Mouse (Mus musculus) thymus, postnatal 4 days (tissue): ENCODE results near the gene Scn3a.

Experiments
- DNase-seq: peaks from one replicate; pipeline ENCODE4 v3.0.0; 2021

The Scn3a gene

GRCm38 (mm10) chr2:65566793-65567787, at the start of gene Scn3a:
Scn3a (minus strand) TSS chr2:65567627.
- DNase-seq, result peak; percentile 50

DNA sequence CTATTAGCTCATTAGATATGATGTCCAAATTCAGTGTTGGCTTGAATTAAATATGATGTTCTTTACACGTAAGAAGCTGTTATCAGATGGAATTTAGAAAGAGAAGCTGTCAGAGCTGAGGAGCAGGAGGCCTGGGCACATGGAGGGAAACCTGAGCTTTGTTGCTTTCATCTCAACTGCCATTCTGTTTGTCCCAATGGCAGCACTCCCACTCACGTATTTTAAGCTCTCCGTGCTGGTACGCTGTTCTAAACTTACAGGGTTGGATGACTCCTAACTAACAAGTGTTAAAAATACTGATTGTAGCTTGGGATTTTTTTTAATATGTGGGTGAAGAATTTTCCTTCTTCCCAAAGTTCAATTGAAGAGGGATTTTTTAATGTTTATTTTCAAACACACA, 44.5 kb upstream of the Scn3a start:
- DNase-seq, result no peak

DNA sequence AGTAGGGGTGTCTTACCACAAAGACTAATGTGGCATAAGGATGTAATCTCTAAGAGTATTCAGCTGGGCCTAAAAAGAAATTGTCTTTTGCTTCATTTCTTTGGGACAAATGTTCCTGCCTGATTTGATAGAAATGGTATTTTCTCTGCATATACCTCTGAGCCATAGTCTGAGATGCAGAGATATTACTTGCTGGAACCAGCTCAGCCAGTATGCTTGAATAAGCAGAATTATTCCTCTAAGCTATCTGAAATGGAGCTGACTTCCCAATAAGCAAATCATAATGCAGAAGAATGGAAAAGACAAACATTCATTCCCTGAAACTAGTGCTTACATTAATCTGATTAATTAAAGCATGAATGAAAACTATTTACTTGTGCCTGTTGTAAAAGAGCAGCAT, 40.4 kb upstream of the Scn3a start:
- DNase-seq, result no peak

DNA sequence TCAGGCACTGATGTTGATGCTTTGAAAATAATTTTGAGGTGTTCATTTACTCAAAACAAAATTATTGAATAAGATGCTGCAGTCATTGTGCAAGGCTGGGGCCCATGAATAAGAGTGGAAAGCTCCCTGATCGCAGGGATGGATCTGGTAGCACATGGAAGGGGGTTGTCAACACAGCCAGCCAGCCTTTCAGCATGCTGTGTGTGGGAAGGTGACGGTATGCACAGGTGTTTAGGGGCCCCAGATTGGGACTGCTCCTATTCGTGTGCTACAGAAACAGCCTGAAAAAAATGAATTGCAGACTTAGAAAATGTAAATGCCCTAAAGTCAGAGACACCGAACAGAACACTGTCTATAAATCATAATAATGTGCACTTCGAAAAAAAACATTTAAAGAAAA, 20.3 kb upstream of the Scn3a start:
- no peak for DNase-seq

DNA sequence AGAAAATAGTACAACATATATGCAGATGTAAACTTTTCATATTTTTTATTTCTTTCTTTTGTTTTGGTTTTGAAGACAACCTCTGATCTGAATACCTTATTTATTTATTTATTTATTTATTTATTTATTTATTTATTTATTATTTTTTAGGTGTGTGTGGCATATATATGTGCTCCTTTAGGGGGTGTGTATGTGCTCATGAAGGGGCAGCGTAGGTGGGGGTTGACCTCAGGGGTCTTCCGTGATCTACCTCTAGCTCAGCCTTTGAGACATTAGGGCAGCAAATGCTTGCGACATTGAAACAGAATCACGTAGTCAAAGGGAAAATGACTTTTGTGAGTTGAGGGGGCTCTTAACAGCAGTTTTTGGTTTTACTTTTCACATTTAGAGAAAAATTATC, 498 bp upstream of the Scn3a start:
- no peak for DNase-seq

GRCm38 (mm10) chr2:65563898-65564297, 3.5 kb downstream of the Scn3a start:
- no peak for DNase-seq

GRCm38 (mm10) chr2:65557719-65558118, 9.7 kb downstream of the Scn3a start:
- no peak for DNase-seq

GRCm38 (mm10) chr2:65554662-65555061, 12.8 kb downstream of the Scn3a start:
- no peak for DNase-seq

DNA sequence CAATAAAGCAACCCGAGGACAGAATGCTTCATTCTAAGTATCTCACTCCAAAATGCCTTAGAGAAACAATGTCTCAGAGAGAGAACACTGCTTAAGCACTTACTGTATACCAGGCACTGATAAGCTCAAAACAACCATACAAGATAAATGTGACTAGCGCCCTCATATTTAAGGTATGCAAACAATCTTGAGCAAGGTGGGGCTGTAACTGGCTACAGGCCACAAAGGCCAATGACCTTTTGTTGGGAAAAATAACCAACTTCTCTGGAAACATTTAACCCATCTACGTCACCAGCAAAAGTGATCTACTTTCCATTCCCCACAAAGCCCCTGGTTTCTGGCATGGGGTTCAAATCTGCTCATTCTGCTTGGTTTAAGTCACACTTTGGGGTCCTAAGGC, 14.0 kb downstream of the Scn3a start:
- no peak for DNase-seq

GRCm38 (mm10) chr2:65552727-65553126, 14.7 kb downstream of the Scn3a start:
- DNase-seq, result no peak

GRCm38 (mm10) chr2:65552222-65552621, 15.2 kb downstream of the Scn3a start:
- DNase-seq, result no peak

GRCm38 (mm10) chr2:65551736-65552135, 15.7 kb downstream of the Scn3a start:
- peak; percentile 70 for DNase-seq

GRCm38 (mm10) chr2:65550564-65550963, 16.9 kb downstream of the Scn3a start:
- no peak for DNase-seq

GRCm38 (mm10) chr2:65548665-65549064, 18.8 kb downstream of the Scn3a start:
- DNase-seq, result no peak

GRCm38 (mm10) chr2:65547341-65547740, 20.1 kb downstream of the Scn3a start:
- no peak for DNase-seq

DNA sequence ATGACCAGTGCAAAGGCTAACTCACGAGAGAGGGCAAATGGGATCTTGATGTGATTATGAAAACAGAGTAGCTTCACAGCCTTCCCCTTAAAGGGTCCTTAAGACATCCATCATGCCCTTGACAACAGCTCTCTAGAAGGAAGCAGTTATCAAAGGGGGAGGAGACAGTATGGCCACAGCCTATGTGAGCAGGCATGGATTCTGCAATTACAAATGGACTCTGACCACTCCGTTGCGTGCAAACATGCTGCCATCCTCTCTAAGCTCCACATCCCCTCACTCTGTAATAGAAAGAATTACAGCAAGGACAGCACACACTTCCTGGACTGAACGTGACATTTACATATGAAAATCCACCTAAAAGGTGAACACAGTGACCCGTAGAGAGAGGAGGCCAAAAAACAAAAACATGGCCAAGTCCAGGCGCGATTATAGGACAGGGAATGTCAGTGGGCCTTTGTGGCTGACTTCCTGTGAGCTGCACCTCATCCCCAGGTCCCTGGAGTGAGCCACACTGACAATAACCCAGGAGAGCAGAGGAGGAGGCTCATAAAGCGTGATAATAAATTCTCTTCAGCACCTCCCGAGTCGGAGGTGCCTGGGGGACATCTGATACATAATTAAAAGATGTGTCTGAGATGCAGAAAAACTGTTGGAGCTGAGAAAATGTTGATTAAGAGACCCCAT, 24.4 kb downstream of the Scn3a start:
- no peak for DNase-seq

DNA sequence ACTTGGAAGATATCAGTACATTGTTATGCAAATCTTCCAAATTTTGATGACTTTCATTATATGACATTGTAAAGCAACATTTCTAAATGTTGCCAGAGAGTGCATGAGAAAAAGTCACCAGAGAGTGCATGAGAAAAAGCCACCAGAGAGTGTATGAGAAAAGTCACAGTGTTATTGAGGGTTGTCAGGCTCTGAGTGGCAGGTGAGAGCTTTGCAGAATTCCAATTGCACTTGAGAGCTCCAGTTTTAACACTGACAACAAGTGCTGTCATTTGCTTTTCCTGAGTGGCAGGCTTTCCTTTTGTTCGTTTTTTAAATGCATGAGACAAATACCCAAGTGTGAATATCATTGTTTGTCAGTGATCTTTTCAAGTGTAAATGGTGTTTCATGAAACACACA, 25.6 kb downstream of the Scn3a start:
- DNase-seq, result no peak

DNA sequence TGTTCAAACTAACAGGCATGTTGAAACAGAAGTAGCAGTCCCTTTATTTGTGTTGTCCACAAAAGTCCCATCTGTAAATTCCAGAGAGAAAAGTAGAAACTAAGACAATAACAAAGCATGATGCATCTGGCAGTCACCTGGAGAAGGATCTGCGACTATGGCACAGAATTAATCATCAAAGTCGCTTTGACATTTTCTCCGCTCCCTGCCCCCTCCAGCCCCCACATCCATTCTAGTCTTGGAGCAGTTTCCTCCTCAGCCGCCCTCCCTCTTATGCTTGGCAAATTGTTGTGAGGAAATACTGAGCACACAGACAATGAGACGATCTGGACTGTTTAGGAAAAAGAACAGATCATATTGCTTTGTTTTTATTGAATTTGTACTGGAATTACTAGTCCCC, 29.0 kb downstream of the Scn3a start:
- DNase-seq, result no peak

DNA sequence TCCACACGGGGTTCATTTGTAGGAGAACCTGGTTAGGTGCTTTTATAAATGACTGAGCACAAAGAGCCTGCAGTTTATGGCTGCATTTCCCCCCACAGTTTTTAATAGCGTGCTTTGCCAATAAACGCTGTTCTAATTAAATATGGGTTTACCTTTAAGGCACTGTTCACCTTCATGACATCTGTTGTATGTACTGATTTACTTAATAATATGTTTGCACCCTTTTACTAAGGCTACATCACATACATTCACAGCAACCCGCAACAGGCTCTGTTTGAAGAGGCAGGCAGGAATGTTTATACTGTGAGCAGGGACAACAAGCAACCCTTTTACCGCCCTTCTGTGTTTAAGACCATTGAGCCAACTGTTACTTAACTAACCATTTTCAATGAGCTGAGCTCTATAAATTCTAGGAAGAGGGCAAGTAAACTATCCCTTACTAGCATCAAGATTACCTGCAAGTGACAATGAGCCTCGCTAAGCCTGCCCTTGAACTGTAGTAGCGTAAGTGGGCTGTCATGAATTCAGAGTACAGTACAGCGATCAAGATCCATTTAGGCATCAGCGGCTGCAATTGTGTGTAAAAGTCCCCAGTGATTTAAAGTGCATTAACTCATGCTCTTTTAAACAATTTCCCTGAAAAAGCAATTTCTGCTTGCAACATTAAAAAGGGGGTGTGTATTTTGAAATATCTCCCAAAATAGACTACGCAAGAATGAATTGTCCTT, 35.1 kb downstream of the Scn3a start:
- DNase-seq, result no peak

- no peak for DNase-seq
Observed at GRCm38 (mm10) chr2:65529148-65529547, 38.3 kb downstream of the Scn3a start.

DNA sequence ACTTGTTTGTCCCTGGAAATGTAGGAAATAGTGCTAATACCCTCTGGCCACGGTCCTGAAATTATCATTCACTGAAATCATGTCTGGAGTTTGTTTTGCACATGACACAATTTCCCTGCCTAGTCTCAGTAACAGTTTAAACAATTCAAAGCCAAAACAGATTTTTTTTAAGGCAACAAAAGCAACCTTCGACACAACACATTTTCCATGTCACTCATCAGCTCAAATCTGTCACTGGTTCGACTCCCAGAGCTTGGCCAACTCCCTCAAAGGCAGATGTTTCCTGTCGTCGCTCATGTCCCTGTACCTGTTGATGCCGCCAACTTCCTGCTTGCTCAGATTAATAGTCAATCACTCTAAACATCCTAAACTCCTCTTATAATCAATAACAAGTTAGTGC, 50.7 kb downstream of the Scn3a start:
- DNase-seq, result no peak

DNA sequence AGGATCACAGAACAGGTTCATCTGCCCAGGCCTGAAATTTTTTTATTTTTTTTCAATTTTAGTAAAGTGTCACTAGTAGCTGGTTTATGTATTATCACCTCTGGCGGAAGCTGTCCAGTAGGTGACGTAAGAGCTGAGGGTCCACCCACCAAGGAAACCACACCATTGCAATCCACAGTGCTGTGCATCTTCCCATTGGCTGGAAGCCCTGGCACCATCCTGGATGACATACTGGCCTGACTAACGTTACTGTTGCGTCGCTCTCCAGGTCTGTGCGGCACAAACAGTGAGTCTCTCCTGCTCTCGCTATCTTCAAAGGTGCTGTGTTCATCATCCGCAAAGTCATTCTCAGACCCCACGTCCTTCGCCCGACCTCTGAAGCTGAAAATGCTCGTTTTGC, 59.2 kb downstream of the Scn3a start:
- DNase-seq, result no peak

DNA sequence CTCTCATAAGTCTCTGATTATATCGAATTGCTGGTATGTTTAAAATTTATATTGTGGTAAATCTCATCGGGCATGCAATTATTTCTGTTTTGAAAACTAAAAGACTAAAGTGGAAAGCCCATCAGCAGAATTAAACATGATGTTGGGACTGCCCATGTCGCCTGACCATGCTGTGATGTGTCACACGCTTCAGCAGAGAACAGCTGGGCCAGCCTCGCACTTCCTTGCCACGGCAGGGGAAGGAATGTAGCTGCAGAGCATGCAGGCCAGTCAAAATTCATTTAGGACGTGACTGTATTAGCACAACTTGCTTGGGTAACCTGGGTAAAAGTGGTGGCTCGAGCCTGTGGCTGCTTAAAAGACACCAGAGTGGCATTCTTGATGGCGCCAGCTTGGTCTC, 77.0 kb downstream of the Scn3a start:
- no peak for DNase-seq

DNA sequence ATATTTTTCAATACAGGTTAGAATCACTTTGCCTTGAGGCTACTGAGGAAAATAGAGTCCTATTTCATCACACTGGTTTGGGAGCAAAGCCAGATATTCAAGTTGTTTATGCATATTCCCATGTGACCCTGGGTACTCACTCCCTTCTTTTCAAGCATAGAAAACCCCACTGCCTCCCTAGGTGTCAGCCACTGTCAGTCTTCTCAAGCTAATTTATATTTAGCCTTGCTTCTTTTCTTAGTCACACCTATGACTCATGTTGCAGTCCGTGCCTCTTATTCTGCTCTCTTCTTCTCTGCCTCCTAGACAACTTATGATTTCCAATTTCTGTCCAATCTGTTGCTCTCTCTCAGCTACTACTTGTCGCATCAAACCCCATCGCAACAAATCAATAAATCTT, 84.0 kb downstream of the Scn3a start:
- DNase-seq, result no peak
